Mouse (Mus musculus) bone marrow macrophage, adult 2 months (primary cell): Measurements from ENCODE around the gene Ccdc155.

Source experiments
- CTCF ChIP-seq: IDR thresholded peaks from 2 replicates; pipeline ENCODE4 v1.5.1; 2012; ENCODE audit warnings: low read depth, mild to moderate bottlenecking, low read length, moderate library complexity
- POLR2A ChIP-seq: IDR thresholded peaks from 2 replicates; pipeline ENCODE4 v1.6.1; 2012; ENCODE audit warnings: mild to moderate bottlenecking, low read depth, low read length, borderline replicate concordance

GRCm38 (mm10) chr7:45150321-45150720, 54.4 kb downstream of the Ccdc155 start:
- TF ChIP-seq POLR2A: no peak
- no peak for TF ChIP-seq CTCF
